Mouse (Mus musculus) heart, embryonic 11.5 days (tissue): ENCODE measurements around the gene Il31ra. TPM values are rescaled to one million over a fixed set of nuclear protein-coding genes. Genes with fewer than 3 reads are reported as not detected.

ENCODE experiments used
- ATAC-seq: fragments of 200-750 bp; cut with Nextera tagmentation; replicated peaks from 2 replicates; pipeline ENCODE4 v1.8.0; 2017; ENCODE audit warnings: moderate library complexity; ENCODE audit not compliant: insufficient number of reproducible peaks, low FRiP score, low TSS enrichment
- H3K27ac ChIP-seq: fragments of 300-500 bp; sonication (generic); 2 replicates; pipeline ENCODE4 v1.5.1; 2014; ENCODE audit warnings: mild to moderate bottlenecking, low read depth, low read length
- H3K27me3 ChIP-seq: fragments of 300-500 bp; sonication (generic); 2 replicates; pipeline ENCODE4 v1.6.1; 2014; ENCODE audit warnings: mild to moderate bottlenecking, low read length, mixed read lengths; ENCODE audit not compliant: control insufficient read depth, insufficient read depth
- H3K36me3 ChIP-seq: fragments of 300-500 bp; sonication (generic); 2 replicates; pipeline ENCODE4 v1.6.1; 2014; ENCODE audit warnings: mild to moderate bottlenecking, low read length, moderate library complexity, mixed read lengths; ENCODE audit not compliant: control insufficient read depth, insufficient read depth
- H3K4me1 ChIP-seq: fragments of 300-500 bp; sonication (generic); 2 replicates; pipeline ENCODE4 v1.6.1; 2014; ENCODE audit warnings: low read length; ENCODE audit not compliant: control insufficient read depth, insufficient read depth
- H3K4me2 ChIP-seq: fragments of 300-500 bp; sonication (generic); 2 replicates; pipeline ENCODE4 v1.6.1; 2014; ENCODE audit warnings: mild to moderate bottlenecking, moderate library complexity
- H3K4me3 ChIP-seq: fragments of 300-500 bp; sonication (generic); 2 replicates; pipeline ENCODE4 v1.5.1; 2014; ENCODE audit warnings: low read depth, low read length
- H3K9ac ChIP-seq: fragments of 300-500 bp; sonication (generic); 2 replicates; pipeline ENCODE4 v1.6.1; 2014; ENCODE audit warnings: mild to moderate bottlenecking, low read depth, low read length, moderate library complexity
- H3K9me3 ChIP-seq: fragments of 300-500 bp; sonication (generic); replicated peaks from 2 replicates; pipeline ENCODE4 v1.6.1; 2016; ENCODE audit warnings: low read length; ENCODE audit not compliant: control insufficient read depth
- WGBS: fragments of 180-500 bp; shearing (Covaris S2); extraction: QIAGEN DNeasy Blood & Tissue Kit; methylation state at CpG from one replicate; pipeline ENCODE4 v1.1.7; 2014; ENCODE audit not compliant: insufficient replicate concordance; 5-methylcytosine and 5-hydroxymethylcytosine counted together
- polyA plus RNA-seq: library from polyadenylated mRNA; unstranded; fragments of >200 nt; fragmentation: Nextera tagmentation; extraction: Ambion mirVana; gene quantifications from 2 replicates; pipeline ENCODE4 v1.2.1, GENCODE M21; 2014

The Il31ra gene
- polyA plus RNA-seq, 1 experiment from 2014 or later = 0.10 TPM

DNA sequence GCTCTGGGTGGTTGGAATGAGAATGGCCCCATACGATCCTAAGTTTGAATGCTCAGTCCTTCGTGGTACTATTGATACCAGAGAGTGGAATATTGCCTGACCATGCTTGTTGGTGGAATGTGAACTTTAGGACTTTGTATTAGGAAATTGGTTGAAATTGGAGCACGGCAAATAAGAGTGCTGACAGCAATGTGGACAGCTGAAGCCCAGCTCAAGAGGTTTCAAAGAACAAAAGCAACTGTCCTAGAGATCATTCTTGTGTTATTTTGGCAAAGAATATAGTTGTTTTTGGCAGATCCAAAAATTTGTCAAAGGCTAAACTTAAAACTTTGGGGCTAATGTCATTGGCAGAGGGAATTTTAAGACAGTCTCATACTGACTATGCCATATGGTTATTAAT is 14.4 kb upstream of the Il31ra start:
- no peak overlapping the region for H3K4me3 ChIP-seq
- no peak for ATAC-seq
- H3K9me3 ChIP-seq = no peaks in the 10 kb centered on the region
- H3K4me2 ChIP-seq = no peak overlapping the region
- no peak overlapping the region for H3K27ac ChIP-seq
- H3K4me1 ChIP-seq = no peaks in the 10 kb centered on the region
- no peak overlapping the region for H3K9ac ChIP-seq
- no peaks in the 10 kb centered on the region for H3K36me3 ChIP-seq
- whole genome bisulfite sequencing = 71% methylated on average over 3 of the region's 3 CpGs
- H3K27me3 ChIP-seq = no peaks in the 10 kb centered on the region

DNA sequence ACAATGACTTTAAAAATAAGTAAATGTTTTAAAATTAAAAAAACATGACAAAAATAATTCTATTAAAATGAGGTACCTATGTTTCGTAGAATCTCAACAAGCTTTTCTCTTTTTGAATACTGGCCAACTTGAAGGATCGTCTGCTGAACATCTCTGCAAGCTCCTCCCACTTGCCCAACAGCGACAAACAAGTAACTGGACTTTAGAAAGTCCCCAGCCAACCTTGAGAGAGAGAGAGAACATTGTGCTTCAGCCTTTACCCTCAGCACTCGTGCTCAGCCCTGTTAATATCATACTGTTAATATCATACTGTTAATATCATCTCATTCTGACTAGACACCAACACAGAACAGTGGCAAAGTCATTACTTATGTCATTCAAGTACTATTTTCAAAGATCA is 10.3 kb upstream of the Il31ra start:
- ATAC-seq = no peak
- H3K36me3 ChIP-seq = no peaks in the 10 kb centered on the region
- no peak overlapping the region for H3K4me3 ChIP-seq
- 62% methylated on average over 4 of the region's 4 CpGs for WGBS
- no peak overlapping the region for H3K27ac ChIP-seq
- no peaks in the 10 kb centered on the region for H3K4me1 ChIP-seq
- no peaks in the 10 kb centered on the region for H3K27me3 ChIP-seq
- H3K4me2 ChIP-seq = no peak overlapping the region
- no peaks in the 10 kb centered on the region for H3K9me3 ChIP-seq
- H3K9ac ChIP-seq = no peak overlapping the region

GRCm38 (mm10) chr13:112603839-112604238 is 9.7 kb upstream of the Il31ra start:
- Histone ChIP-seq H3K9me3 (no peaks in the 10 kb centered on the region), H3K27ac (no peak overlapping the region), H3K4me3 (no peak overlapping the region), H3K4me1 (no peaks in the 10 kb centered on the region), H3K36me3 (no peaks in the 10 kb centered on the region), H3K9ac (no peak overlapping the region), H3K27me3 (no peaks in the 10 kb centered on the region), H3K4me2 (no peak overlapping the region)
- WGBS = 72% methylated on average over 1 of the region's 1 CpGs
- no peak for ATAC-seq

DNA sequence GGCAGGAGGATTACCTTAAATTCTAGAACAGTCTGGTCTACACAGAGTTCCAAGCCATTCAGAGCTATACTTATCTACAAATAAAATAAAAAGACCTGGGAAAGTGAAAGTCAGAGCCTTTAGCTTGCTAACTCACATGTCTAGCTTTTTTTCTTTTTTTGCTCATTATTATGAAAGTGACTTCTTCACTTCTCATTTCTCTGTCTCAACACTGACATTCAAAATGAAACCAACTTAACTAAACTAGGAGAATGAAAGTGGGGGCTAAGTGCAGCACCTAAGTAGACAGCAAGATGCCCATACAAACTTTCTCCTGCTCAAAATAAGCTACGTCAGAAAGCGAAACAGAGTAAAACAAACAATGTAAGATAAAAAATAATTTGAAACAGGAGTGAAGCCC is 8.4 kb upstream of the Il31ra start:
- Histone ChIP-seq H3K4me1 (no peaks in the 10 kb centered on the region), H3K27me3 (no peaks in the 10 kb centered on the region), H3K4me2 (no peak overlapping the region), H3K9ac (no peak overlapping the region), H3K4me3 (no peak overlapping the region), H3K27ac (no peak overlapping the region), H3K36me3 (no peaks in the 10 kb centered on the region), H3K9me3 (no peaks in the 10 kb centered on the region)
- WGBS = 81% methylated on average over 2 of the region's 2 CpGs
- no peak for ATAC-seq

GRCm38 (mm10) chr13:112590254-112590653 is 3.9 kb downstream of the Il31ra start:
- H3K4me1 ChIP-seq = no peaks in the 10 kb centered on the region

DNA sequence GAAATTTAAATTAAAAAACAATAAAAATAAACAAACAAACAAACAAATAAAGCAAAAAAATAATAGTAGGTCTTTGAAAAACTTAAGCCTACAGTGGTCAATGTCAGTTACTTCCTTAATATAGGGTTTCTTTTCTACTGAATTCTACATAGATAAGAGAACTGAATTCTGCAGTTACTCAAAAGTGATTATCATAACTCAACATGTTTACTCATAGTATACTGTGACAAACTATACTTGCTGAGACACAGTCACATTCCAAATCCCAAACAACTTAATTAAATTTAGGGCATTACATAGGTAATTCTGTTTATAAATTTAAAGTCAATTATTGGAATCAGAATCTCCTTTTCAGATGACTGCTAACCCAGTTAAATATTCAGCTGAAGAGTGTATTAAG is 4.5 kb downstream of the Il31ra start:
- Histone ChIP-seq H3K27ac (no peak overlapping the region), H3K4me1 (no peaks in the 10 kb centered on the region), H3K27me3 (no peaks in the 10 kb centered on the region), H3K9ac (no peak overlapping the region), H3K4me3 (no peak overlapping the region), H3K4me2 (no peak overlapping the region), H3K36me3 (no peaks in the 10 kb centered on the region), H3K9me3 (no peaks in the 10 kb centered on the region)
- no peak for ATAC-seq

More at GRCm38 (mm10) chr13:112590254-112590653, 3.9 kb downstream of the Il31ra start:
- H3K9ac ChIP-seq = no peak overlapping the region
- no peak overlapping the region for H3K4me3 ChIP-seq
- H3K27ac ChIP-seq = no peak overlapping the region
- WGBS = 15% methylated on average over 2 of the region's 2 CpGs
- H3K27me3 ChIP-seq = no peaks in the 10 kb centered on the region
- H3K9me3 ChIP-seq = no peaks in the 10 kb centered on the region
- no peaks in the 10 kb centered on the region for H3K36me3 ChIP-seq
- no peak overlapping the region for H3K4me2 ChIP-seq
- no peak for ATAC-seq

DNA sequence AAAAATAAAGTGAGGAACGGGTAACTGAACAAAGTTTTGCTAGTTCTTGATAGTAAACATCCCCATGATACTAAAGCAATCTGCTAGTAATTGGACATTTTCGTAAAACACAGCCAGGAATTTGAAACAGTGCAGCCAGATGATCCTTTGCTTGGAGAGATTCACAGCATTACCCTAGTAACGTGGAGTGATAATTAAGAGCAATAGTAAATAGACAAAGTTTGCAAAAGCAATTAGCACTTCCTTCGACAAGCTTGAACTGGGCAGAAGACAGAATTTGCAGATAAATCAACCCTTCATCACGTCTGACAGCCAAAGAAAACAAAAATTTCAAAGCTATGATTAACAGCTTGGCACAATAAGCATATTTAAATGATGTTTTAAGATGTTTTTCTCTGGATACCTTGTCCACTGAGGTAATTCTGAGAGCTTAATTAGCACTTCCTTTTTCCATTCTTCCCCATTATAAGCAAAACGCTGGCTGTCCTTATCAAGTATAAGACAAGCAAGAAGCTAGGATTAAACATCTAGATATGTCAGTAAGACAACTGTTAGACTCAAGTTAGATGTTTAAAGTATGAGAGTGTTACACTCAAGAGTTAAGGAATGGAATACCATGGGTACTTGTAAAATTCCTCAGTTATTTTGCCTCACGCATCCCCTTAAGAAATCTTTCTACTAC is 9.5 kb downstream of the Il31ra start:
- Histone ChIP-seq H3K36me3 (no peaks in the 10 kb centered on the region), H3K4me2 (no peak overlapping the region), H3K27ac (no peak overlapping the region), H3K27me3 (no peaks in the 10 kb centered on the region), H3K9me3 (no peaks in the 10 kb centered on the region), H3K9ac (no peak overlapping the region), H3K4me3 (no peak overlapping the region), H3K4me1 (no peaks in the 10 kb centered on the region)
- WGBS = 48% methylated on average over 7 of the region's 7 CpGs
- no peak for ATAC-seq

DNA sequence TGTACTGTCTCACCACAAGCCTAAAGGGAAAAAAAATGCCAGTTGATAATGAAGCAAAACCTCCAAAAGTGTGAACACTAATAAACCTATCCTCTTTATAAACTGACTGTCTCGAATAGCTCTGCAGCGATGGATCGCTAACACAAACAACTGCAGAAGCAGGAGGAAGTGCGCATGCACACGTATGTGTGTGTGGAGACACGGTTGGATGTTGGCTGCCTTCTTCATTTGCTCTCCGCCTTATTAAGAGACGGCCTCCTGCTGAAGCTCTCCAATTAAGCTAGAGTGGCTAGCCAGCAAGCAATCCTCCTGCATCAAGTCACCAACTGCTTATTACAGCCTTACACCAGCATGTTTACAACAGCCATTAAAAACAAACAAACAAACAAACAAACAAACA is 11.9 kb downstream of the Il31ra start:
- 88% methylated on average over 8 of the region's 8 CpGs for WGBS
- Histone ChIP-seq H3K4me1 (no peaks in the 10 kb centered on the region), H3K27ac (no peak overlapping the region), H3K9me3 (no peaks in the 10 kb centered on the region), H3K36me3 (no peaks in the 10 kb centered on the region), H3K27me3 (no peaks in the 10 kb centered on the region), H3K4me2 (no peak overlapping the region), H3K9ac (no peak overlapping the region), H3K4me3 (no peak overlapping the region)
- ATAC-seq = no peak

- no peak overlapping the region for H3K27ac ChIP-seq
- no peak overlapping the region for H3K4me3 ChIP-seq
- no peaks in the 10 kb centered on the region for H3K36me3 ChIP-seq
- no peak for ATAC-seq
- no peaks in the 10 kb centered on the region for H3K9me3 ChIP-seq
- H3K27me3 ChIP-seq = no peaks in the 10 kb centered on the region
- WGBS = 74% methylated on average over 3 of the region's 3 CpGs
- H3K9ac ChIP-seq = no peak overlapping the region
- no peak overlapping the region for H3K4me2 ChIP-seq
- no peaks in the 10 kb centered on the region for H3K4me1 ChIP-seq
Measured at GRCm38 (mm10) chr13:112581796-112582195, 12.4 kb downstream of the Il31ra start.
